Mouse (Mus musculus) left cerebral cortex, adult 2 months (tissue): ENCODE data around the gene Ddx54. TPM values are rescaled to one million over a fixed set of nuclear protein-coding genes. Genes with fewer than 3 reads are reported as not detected.
A peak's percentile ranks its signal among the peaks of the same experiment; 100 is the strongest.

Experiments used
- DNase-seq, 2 experiments: peaks; one replicate each; pipeline ENCODE4 v3.0.0; 2021 to 2022; ENCODE audit warnings: low spot score in 2 of 2, mixed read lengths in 1 of 2; ENCODE audit errors: extremely low spot score in 1 of 2
- H3K27ac ChIP-seq: fragments of 200-600 bp; 2 replicates; pipeline ENCODE4 v1.8.1; 2022
- H3K4me3 ChIP-seq: fragments of 200-600 bp; 2 replicates; pipeline ENCODE4 v1.8.1; 2022
- CTCF ChIP-seq: fragments of 200-600 bp; IDR thresholded peaks from 2 replicates; pipeline ENCODE4 v1.8.1; 2022; ENCODE audit warnings: antibody characterized with exemption, mild to moderate bottlenecking, moderate library complexity
- intact Hi-C: fragments of 180-260 bp; cut with DNase I; formaldehyde crosslinking; loops from one replicate; pipeline ENCODE4 v1.15.1; 2025
- total RNA-seq, 2 experiments: library from RNA; stranded (reverse); gene quantifications; 2 replicates each; pipeline ENCODE4 v1.2.3; 2021

Ddx54 gene
- total RNA-seq, 2 experiments from 2014 or later: 38.6 to 41.0 TPM

DNA sequence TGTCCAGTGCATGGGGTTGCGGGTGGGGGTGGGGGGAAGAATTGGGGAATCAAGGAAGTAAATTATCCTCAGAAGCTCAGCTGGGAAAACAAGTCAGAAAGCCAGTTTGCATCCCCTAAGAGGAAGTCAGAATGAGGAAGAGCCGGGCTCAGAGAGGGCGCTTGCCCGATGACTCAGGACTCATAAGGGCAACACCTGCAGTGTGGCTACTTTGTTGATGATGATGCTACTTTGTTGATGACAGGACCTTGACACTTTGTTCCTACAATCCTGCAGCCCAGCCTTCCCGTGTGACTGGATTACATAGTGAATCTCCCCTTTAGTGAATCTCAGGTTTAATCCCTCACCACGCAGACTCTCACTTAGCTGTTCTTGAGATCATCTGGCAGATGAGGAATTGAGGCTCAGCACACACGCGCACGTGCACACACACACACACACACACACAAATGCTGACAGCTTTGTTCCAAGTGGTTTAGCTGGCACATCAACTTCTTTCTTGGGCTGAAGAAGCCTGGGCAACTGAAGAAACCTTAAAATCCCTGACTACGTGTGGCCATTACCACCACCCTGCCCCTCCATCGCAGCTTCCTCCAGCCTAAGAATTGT is 42.1 kb upstream of the Ddx54 start:
- no peak overlapping the region for H3K4me3 ChIP-seq
- TF ChIP-seq CTCF: no peak
- no peak overlapping the region; the same call in 1 of the 2 replicates for H3K27ac ChIP-seq
- DNase-seq: no peak
- intact Hi-C loops: no loop called here

DNA sequence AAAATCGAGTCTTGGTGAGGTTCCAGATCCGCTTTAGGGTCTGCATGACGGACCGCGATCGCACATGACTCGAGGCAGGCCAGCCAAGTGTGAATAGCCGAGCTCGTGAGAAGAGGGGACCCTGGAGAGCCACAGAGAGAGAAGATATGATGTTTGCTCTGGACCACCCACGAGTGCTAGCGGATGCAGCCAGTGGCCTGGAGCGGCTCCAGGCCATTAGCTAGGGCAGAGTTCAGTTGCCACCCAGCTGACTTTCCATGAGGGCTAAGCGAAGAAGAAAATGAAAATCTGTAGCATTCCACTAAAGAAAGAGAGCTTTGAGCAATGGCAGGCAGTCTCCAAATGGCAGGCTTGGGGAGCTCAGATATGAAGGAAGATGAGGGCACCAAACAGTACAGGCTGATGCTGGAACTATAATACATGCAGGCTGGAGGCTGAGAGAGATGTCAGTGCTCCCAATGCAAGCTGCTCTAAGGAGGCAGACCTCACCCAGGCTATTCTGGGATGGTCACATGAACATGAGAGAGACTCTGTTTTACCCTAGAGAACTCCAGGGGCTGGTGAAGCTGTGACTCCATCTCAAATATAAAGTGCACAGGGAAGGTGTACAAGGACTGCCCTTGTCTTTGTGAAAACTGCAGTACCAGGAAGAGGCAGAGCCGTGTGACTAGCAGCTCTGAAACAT is 41.3 kb upstream of the Ddx54 start:
- peak overlapping the region; percentile 47; the same call in 1 of the 2 replicates for H3K27ac ChIP-seq
- DNase-seq: no peak
- intact Hi-C loops: no loop called here
- TF ChIP-seq CTCF: no peak
- no peak overlapping the region for H3K4me3 ChIP-seq

DNA sequence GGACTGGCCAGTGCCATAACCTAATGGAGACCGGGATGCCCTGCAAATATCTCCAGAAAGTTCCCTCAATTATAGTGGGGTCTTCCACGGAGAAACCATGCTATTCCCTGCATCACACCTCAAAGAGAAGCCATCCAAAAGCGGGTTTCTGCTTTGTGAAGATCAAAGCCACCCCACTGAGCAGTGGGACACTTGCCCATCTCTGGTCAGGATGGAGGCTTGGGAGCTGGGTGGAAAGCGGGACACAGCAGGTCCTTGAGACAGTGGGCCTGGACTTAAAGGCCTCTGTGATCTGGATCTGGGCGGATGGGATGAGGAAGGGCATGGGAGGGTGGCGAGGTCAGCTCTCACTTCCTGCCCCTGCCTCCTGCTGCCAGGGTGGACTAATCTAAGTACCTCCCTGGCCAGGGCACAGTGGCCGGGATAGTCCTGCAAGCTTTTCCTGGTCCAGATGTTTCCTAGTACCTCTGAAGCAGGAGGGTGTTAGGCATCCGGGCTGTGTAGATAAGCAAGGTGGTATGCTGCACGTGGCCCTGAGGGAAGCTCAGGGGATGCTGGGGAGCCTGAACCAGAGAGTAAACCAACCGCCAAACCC is 38.0 kb upstream of the Ddx54 start:
- H3K4me3 ChIP-seq: no peak overlapping the region
- TF ChIP-seq CTCF: no peak
- no peak for DNase-seq
- intact Hi-C loops: no loop called here
- H3K27ac ChIP-seq: no peak overlapping the region

DNA sequence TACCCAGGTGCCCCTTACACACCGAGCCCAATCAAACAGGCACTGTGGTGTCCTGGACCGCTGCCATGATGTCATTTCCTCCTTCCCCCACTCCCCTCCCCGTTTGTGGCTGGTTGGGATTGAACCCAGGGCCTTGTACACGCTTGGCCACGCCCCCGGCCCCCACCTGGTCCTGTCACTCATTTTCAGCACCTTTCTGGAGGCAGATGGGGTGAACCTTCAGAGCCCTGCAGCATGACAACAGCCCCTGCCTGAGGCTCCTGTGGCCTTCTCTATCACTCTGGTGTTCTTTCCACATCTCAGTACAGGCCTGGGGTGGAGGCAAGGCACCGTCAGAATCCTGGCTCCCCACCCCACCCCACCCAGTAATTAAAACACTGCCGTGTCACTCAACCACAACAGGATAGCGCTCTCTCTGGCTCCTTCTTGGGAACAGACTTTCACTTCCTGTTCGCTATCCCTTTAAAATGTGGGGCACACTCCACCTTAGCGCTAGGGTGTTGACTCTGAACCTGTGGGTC is 35.7 kb upstream of the Ddx54 start:
- no peak overlapping the region for H3K27ac ChIP-seq
- TF ChIP-seq CTCF: no peak
- no peak for DNase-seq
- H3K4me3 ChIP-seq: no peak overlapping the region
- intact Hi-C loops: no loop called here

DNA sequence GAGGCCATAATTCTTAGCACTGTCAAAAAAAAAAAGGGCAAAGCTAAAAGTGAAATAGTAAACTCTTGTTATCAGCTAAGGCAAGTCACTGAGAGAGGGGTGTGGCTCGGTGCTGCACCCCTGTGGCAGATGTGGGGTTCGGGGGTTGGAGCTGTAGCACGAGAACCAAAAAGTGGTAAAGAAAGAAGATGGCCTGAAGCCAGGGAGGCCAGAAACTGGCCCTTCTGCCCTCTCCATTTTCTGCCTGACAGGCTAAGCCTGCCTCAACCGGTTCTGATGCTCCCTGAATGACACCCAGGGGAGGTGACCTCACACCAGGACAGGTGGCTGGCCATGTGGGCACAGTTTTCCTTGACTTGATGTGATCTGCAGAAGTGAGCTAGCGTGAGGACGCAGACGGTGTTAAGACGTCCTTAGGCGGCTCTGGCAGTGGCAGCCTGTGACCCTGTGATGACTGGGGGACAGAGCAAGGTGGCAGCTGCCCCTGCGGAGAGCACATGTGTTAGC is 34.6 kb upstream of the Ddx54 start:
- DNase-seq: no peak
- H3K4me3 ChIP-seq: no peak overlapping the region
- H3K27ac ChIP-seq: no peak overlapping the region
- intact Hi-C loops: no loop called here
- peak; percentile 5; the same call in 1 of the 2 replicates for TF ChIP-seq CTCF

DNA sequence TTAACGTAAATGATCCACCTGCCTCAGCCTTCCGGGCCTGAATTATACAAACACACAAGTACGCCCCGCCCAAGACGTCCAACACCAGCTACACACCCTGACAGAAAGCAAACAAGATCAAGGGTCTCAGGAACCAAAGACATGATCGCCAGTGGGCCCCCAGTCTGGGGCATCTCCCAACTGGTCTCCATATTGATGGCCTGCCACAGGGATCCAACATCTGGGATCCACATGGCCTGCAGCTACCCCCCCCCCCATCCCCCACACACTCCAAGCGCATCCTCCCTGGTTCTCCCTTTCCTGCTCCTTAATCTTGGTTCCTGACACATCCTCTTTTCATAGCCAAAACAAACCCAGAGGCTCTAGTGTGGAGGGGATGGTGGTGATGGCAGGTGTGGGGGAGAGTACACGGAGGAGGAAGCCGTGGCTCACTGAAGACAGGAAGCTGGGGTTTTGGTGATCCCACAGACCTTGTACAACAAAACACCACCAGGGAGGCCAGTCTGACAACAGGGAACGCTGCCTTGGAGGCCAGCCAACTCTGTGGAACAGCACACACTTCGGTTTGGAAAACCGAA is 33.9 kb upstream of the Ddx54 start:
- no peak for DNase-seq
- Histone ChIP-seq H3K27ac (no peak overlapping the region), H3K4me3 (no peak overlapping the region)
- TF ChIP-seq CTCF: no peak
- intact Hi-C loops: no loop called here

DNA sequence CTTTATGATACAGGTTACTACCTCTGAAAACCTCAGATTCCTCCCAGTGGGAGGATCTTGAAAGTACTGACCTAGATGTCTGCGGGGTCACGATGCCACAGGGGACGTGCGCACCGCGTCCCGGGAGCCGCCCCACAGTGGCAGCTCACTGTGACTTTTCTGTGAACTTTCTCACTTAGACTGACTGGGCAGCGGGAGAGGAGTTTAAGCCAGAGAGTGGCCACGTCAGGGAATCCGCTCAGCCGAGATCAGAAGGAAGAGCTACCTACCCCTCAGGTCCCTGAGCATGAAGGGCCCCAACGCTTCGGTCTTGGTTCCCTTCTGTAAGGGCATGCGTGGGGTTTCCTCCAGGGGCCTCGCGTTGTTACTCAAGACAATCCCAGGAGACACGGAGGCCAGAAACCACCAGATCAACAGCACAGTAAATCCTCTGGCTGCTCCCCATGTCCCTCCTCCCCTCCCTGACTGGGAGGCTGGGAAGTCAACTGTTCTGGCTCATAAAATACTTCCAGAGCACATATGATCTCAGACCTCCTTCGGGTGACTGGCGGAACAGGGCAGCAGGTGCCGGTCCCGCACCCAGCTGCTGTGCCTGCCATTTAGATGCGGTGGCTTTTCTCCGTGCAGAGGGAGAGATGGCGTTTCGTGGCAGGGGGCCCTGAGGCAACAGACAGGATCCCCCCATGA is 33.2 kb upstream of the Ddx54 start:
- Histone ChIP-seq H3K27ac (no peak overlapping the region), H3K4me3 (no peak overlapping the region)
- no peak for TF ChIP-seq CTCF
- no peak for DNase-seq
- intact Hi-C loops: no loop called here

DNA sequence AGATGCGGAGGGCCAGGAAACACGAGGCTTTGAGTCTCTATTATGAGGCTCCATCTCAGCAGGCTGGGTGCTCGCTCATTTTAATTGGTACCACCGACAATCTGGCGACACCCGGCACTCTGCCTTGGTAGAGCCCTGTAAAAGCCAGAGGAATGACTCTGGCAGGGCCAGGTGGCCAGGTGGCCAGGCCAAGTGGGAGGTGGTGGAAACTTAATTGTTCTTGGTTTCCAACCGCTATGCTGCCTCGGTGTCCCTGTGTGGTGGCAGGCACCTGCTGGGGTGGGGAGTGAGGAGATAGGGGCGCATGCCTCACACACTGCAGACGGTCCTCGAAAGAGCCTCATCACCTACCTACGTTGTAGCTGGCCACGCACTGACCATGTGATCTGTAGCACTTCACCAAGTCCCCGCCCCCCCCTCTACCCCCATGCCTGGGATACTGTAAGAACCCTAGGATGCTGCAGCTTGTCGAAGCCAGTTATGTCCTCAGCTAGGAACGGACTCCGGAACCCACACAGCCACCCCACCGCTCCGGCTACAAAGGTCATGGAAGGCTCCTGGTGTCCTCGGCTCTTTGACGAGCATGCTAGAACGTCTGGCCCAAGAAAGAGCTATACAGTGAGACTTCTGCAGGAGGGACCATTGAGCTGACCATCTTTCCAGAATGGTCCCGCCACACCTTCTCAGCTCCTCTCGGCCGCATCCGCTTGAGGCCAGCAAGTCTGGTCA is 32.5 kb upstream of the Ddx54 start:
- intact Hi-C loops: no loop called here
- DNase-seq: no peak
- no peak for TF ChIP-seq CTCF
- Histone ChIP-seq H3K27ac (no peak overlapping the region), H3K4me3 (no peak overlapping the region)

DNA sequence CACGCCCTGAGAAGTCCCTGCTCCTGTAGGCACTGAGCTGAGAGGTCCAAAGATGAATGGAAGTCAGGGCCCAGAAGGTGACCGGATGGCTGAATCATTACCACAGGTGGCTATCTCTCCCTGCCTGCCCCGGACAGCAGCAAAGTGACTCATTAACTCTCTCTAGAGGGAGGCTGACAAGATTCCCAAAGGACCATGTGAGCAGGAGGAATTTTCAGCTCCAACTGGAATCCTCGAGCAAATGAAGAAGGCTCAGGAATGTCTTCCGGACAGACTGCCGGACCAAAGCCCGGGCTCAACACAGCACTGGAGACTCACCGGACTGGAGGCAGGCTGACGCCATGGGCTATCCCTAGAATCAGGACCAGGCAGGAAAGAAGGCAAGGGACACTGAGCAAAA is 30.5 kb upstream of the Ddx54 start:
- no peak for TF ChIP-seq CTCF
- no peak for DNase-seq
- Histone ChIP-seq H3K27ac (no peak overlapping the region), H3K4me3 (no peak overlapping the region)
- intact Hi-C loops: no loop called here

DNA sequence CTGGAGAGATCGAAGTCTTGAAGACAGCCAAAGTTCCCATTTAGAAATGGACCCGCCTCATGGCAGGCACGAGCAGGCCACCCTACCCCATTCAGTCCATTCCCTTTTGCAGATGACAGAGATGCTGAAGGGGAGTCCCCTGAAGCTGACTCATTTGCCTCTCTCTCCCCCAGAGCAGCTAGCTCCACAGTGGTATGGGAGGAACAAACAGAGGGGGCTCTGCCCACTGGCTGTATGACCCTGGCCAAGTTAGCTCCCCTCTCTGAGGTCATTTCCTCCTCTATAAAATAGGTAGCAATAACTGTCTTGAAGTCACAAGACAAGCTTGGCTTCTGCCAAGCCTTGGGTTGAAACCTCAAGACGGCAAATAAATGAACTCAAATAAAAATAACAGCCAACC is 29.0 kb upstream of the Ddx54 start:
- Histone ChIP-seq H3K27ac (no peak overlapping the region), H3K4me3 (no peak overlapping the region)
- intact Hi-C loops: no loop called here
- DNase-seq: no peak
- TF ChIP-seq CTCF: no peak

DNA sequence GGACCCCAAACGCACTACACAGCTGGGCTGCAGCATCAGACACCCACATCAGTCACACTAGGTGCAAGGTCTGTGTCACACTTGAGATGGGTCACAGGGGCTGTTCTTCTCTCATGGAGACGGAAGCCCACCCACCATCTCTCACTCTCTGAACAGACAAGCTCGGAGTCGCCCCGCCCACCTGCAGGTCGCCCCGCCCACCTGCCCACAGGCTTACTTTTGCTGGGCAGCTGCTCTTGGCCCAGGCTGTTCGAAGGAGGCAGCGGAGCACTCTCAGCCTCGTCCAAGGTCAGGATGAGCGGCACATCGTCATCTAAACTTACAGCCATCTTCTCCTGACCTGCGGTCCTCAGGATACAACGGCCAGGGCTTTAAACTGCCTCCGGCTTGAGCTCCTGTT is 27.6 kb upstream of the Ddx54 start:
- Histone ChIP-seq H3K4me3 (no peak overlapping the region), H3K27ac (no peak overlapping the region)
- TF ChIP-seq CTCF: no peak
- DNase-seq: no peak
- intact Hi-C loops: loop anchor here (5.0 kb wide), 1 partner anchor 83 kb away; the partner anchor contains the start of gene Plbd2
